Mouse (Mus musculus): ENCODE results near the gene Abhd8.

DNA sequence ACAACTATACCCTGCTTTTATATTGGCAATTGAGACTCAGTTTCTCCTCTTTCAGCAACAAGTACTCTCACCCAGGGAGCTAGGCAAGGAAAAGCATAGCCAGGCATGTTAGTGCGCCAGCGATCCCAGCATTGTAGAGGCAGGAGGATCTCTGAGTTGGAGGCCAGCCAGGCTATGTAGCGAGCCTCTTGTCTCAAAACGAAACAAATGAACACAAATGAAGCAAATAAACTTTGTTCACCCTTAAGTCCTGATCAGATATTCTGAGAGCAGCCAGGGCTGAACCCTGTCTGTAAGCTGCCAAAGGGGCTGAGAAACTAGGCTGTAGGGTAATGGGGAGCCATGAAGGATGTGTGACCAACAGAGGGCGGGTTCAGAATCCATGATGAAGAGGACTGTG lies 32.4 kb upstream of the Abhd8 start:
- no peak for TF ChIP-seq POLR2A (IDR thresholded peaks at IDR 0.05; ENCODE audit: control insufficient read depth, low read depth, low read length)
- no peak for TF ChIP-seq CTCF (IDR thresholded peaks at IDR 0.05; ENCODE audit: control insufficient read depth, insufficient read depth, insufficient replicate concordance, low read depth, low read length)
